Mouse (Mus musculus): Measurements from ENCODE around the gene Clcf1.

DNA sequence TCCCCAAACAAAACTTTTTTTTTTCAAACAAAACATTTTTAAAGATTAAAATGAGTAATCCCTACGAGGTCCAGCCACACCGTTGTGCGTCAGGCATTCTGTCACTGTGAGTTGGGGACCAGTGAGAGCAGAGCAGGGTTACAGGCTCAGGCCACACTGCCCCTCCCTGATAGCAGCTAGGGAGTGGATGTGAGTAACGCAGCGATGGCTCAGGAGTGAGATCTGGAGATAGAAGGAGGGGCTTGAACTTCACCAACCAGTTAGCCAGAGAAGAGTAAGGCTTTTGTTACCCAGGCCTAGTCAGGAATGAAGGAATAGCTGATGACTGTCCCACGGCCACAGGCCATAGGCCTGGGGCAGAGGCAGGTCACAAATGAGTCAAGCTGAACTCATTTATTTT, 30.7 kb downstream of the Clcf1 start:
- TF ChIP-seq POLR2A (IDR thresholded peaks at IDR 0.05; ENCODE audit: borderline replicate concordance, low read depth, low read length) (no peak), CTCF (IDR thresholded peaks at IDR 0.05; ENCODE audit: low read depth, low read length) (no peak)
